Mouse (Mus musculus) fat pad, adult 2 months (tissue): ENCODE measurements around the gene Rbms3.

Experiments used
- DNase-seq: peaks from one replicate; pipeline ENCODE4 v3.0.0-alpha.2; 2011; ENCODE audit warnings: low read depth, low spot score; ENCODE audit errors: extremely low read depth

The Rbms3 gene

GRCm38 (mm10) chr9:117121572-117121971 lies 508.1 kb downstream of the Rbms3 start:
- no peak for DNase-seq

- DNase-seq, result no peak
Measured at GRCm38 (mm10) chr9:117117181-117117729, 512.5 kb downstream of the Rbms3 start.

- no peak for DNase-seq
Measured at GRCm38 (mm10) chr9:117115609-117116008, 514.1 kb downstream of the Rbms3 start.

- no peak for DNase-seq
Measured at GRCm38 (mm10) chr9:117113592-117113991, 516.1 kb downstream of the Rbms3 start.

- DNase-seq, result no peak
Measured at GRCm38 (mm10) chr9:117107926-117108325, 521.8 kb downstream of the Rbms3 start.

- DNase-seq, result no peak
Measured at GRCm38 (mm10) chr9:117102198-117102930, 527.3 kb downstream of the Rbms3 start.

- DNase-seq, result no peak
Measured at GRCm38 (mm10) chr9:117100181-117100580, 529.5 kb downstream of the Rbms3 start.

GRCm38 (mm10) chr9:117093551-117093950 lies 536.2 kb downstream of the Rbms3 start:
- DNase-seq, result no peak

- DNase-seq, result no peak
Measured at GRCm38 (mm10) chr9:117092177-117092555, 537.5 kb downstream of the Rbms3 start.

- no peak for DNase-seq
Measured at GRCm38 (mm10) chr9:117091253-117092176, 538.2 kb downstream of the Rbms3 start.

GRCm38 (mm10) chr9:117089409-117090147 lies 540.1 kb downstream of the Rbms3 start:
- peak; percentile 59 for DNase-seq

- DNase-seq, result peak; percentile 56
Measured at GRCm38 (mm10) chr9:117088309-117088708, 541.4 kb downstream of the Rbms3 start.

- no peak for DNase-seq
Measured at GRCm38 (mm10) chr9:117085706-117086105, 544.0 kb downstream of the Rbms3 start.

- no peak for DNase-seq
Measured at GRCm38 (mm10) chr9:117084471-117084870, 545.2 kb downstream of the Rbms3 start.

- DNase-seq, result no peak
Measured at GRCm38 (mm10) chr9:117079471-117079870, 550.2 kb downstream of the Rbms3 start.

GRCm38 (mm10) chr9:117077548-117077947 lies 552.2 kb downstream of the Rbms3 start:
- no peak for DNase-seq

- DNase-seq, result no peak
Measured at GRCm38 (mm10) chr9:117076785-117077184, 552.9 kb downstream of the Rbms3 start.

- DNase-seq, result no peak
Measured at GRCm38 (mm10) chr9:117072433-117073099, 557.1 kb downstream of the Rbms3 start.

- no peak for DNase-seq
Measured at GRCm38 (mm10) chr9:117070616-117071015, 559.1 kb downstream of the Rbms3 start.

GRCm38 (mm10) chr9:117069232-117069631 lies 560.5 kb downstream of the Rbms3 start:
- DNase-seq, result no peak
